Mouse (Mus musculus) E14TG2a.4 (cell line): ENCODE measurements at regions not wholly inside any gene's neighbourhood (a gene's known extent, or its start where the extent isn't known, plus 50 kb on each side); places are given as distances from the start of the nearest gene placed in this dataset.

ENCODE experiments used
- CTCF ChIP-seq: conservative IDR thresholded peaks from 2 replicates; pipeline ENCODE4 v1.5.1; 2014; ENCODE audit warnings: low read length
- NANOG ChIP-seq: IDR thresholded peaks from 2 replicates; pipeline ENCODE4 v1.6.1; 2014; ENCODE audit warnings: borderline replicate concordance, low read length, mixed read lengths

- no peak for TF ChIP-seq CTCF
- TF ChIP-seq NANOG, result no peak
Measured at GRCm38 (mm10) chr6:24238054-24238453, 70.2 kb upstream of the Slc13a1 start.
